Mouse (Mus musculus) cerebellum, adult 2 months (tissue): ENCODE data around the gene 4931428F04Rik. TPM values are rescaled to one million over a fixed set of nuclear protein-coding genes. Genes with fewer than 3 reads are reported as not detected.

ENCODE experiments used
- DNase-seq, 2 experiments: peaks; one replicate each; pipeline ENCODE4 v3.0.0; 2021
- H3K27ac ChIP-seq: fragments of 200-500 bp; 2 replicates; pipeline ENCODE4 v1.5.1; 2012; ENCODE audit warnings: low read length, control low read depth, inconsistent platforms; ENCODE audit not compliant: insufficient read depth
- H3K27me3 ChIP-seq: fragments of 200-500 bp; 2 replicates; pipeline ENCODE4 v1.6.1; 2012; ENCODE audit warnings: inconsistent platforms, mild to moderate bottlenecking, low read length, moderate library complexity; ENCODE audit not compliant: control insufficient read depth, insufficient read depth
- H3K4me1 ChIP-seq: fragments of 200-500 bp; 2 replicates; pipeline ENCODE4 v1.6.1; 2011; ENCODE audit warnings: low read length; ENCODE audit not compliant: control insufficient read depth, insufficient read depth
- H3K4me3 ChIP-seq: fragments of 200-500 bp; replicated peaks from 2 replicates; pipeline ENCODE3; 2011; ENCODE audit warnings: mild to moderate bottlenecking, low read depth, low read length, control low read depth; ENCODE audit not compliant: insufficient read depth
- CTCF ChIP-seq: fragments of 200-500 bp; IDR thresholded peaks from 2 replicates; pipeline ENCODE4 v1.5.1; 2011; ENCODE audit warnings: low read depth, mild to moderate bottlenecking, control low read depth, low read length, moderate library complexity, borderline replicate concordance; ENCODE audit not compliant: insufficient read depth
- POLR2A ChIP-seq: fragments of 200-500 bp; IDR thresholded peaks from 2 replicates; pipeline ENCODE4 v1.6.1; 2011; ENCODE audit warnings: low read length, control low read depth, borderline replicate concordance; ENCODE audit not compliant: insufficient read depth
- WGBS: fragments of 180-500 bp; shearing (Covaris S2); methylation state at CpG from one replicate; pipeline ENCODE4 v1.1.7; 2018; 5-methylcytosine and 5-hydroxymethylcytosine counted together
- polyA plus RNA-seq: library from polyadenylated mRNA; depleted of rRNA; stranded (reverse); fragments of >200 nt; gene quantifications from 2 replicates; pipeline ENCODE4 v1.2.3, GENCODE M21; 2012

Gene 4931428F04Rik
- polyA plus RNA-seq, 1 experiment: 25.1 TPM

DNA sequence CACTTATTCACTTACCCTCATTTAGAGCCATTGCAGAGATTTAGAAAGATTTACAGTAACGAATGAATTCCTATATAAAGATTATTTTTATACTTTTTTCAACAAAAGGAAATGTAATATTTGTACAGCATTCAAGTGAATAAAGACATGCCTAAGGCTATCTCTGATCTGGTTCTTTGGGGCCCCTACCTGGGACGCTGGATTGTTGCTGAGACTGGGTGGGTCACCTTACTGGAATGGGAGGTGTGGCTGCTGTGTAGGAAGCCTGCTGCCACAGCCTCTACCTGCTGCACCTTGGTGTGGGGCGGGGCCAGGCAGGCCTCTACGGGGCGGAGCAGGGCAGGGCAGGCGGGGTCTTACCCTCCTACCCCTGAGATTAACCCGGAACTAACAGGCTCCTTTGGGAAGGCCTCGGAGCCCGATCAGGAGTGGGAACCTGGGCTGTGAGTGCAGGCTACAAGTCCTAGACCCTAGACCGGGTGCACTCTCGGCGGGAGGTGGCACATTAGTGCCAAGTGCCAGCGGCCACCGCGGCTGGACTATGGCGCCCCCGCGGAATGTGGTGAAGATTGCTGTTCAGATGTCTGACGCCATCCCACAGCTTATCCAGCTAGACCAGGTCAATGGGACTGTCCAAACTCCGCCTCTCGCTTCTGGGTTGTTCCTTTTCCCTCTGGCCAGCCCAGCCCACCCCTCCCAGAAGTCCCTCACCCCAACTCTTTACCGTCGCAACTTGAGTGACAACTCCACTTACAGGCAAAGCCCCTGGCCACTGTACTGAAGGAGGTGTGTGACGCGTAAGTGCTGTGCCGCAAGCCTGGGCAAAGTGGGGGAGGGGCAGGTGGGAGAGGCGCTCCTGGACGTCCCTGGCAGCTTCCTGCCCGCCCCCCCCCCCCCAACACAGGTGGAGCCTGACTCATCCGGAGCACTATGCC, 15.8 kb upstream of the 4931428F04Rik start, which contains the start of gene Elmo3:
TSS of gene Elmo3 (plus strand) at position 391 of the 935 bp plus-strand sequence.
- peak; percentile 79 to 84 for DNase-seq

DNA sequence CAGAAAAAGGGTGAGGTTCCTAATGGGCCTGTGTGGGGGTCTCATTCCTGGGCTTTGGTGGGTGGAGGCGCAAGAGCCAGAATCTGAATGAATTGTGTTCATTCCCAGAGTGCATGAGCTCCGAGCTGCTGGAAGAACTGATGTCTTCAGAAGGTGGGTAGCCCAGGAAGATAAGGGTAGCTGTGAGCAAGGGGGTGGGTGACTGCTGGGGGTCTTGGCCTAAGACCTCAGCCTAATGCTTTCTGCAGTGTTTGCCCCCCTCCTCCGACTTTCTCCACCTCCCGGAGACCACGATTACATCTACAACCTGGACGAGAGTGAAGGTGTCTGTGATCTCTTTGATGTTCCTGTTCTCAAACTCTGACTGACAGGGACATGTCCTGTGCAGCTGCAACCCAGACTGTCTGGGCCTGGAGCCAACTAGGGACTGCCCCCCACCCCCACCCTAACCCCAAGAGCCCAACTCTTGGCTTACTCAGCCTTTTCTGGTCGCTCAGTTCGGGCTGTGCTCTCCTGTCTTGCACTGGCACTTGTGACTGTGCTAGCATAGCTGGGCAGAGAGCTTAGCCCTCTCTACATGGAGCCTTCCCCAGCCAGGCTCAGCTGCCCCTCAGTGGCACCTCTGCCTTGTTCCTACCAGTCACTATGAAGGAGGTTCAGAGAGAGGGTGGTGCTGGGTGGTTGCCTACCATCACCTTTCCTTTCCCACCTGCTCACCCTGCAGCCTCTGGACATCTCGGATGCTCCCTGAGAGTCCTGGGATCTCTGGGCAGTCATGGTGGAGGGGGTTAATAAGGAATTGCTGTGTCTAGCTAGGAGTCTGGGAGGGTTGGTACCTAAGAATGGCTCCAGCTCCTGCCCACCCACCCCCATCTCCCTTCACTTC, 14.9 kb upstream of the 4931428F04Rik start:
- WGBS: 38% methylated on average over 9 of the region's 9 CpGs
- peak overlapping the region; percentile 56 for H3K27ac ChIP-seq

More for the DNA sequence above, 15.8 kb upstream of the 4931428F04Rik start, which contains the start of gene Elmo3:
- H3K27me3 ChIP-seq: no peaks in the 10 kb centered on the region
- TF ChIP-seq POLR2A: no peak; the same call in 1 of the 2 replicates
- TF ChIP-seq CTCF: no peak; the same call in 1 of the 2 replicates
- H3K4me3 ChIP-seq: peak within 1 kb of the TSS; percentile 58
- peak within 1 kb of the TSS; percentile 88 for H3K27ac ChIP-seq
- peaks cover 53% of the 10 kb centered on the region for H3K4me1 ChIP-seq
- 7% methylated on average over 27 of the region's 30 CpGs for WGBS

DNA sequence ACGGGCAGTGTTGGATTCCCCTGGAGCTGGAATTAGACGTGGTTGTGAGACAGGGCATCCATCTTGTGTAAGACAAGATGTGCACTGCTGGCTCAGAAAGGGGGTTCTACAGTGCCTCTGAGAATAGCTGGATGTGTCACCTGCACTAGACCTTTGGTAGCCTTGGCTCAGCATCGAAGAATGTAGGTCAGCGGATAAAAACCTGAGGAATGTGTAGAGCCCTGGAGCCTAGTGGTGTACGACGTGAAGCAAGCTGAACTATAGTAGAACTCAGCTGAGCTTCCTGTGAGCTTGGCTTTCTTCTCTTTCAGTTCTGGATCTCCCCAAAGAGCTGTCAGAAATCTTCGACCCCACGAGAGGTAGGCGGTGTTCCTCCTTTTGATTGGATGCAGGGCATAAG, 14.2 kb upstream of the 4931428F04Rik start:
- DNase-seq: peak in 1 of 2 experiments; percentile 20
- no peak overlapping the region for H3K27ac ChIP-seq
- WGBS: 66% methylated on average over 9 of the region's 9 CpGs
- TF ChIP-seq CTCF (no peak), POLR2A (no peak)
- H3K4me1 ChIP-seq: peaks cover 41% of the 10 kb centered on the region
- no peaks in the 10 kb centered on the region for H3K27me3 ChIP-seq
- no peak overlapping the region for H3K4me3 ChIP-seq

More for the DNA sequence above, 14.9 kb upstream of the 4931428F04Rik start:
- no peak overlapping the region for H3K4me3 ChIP-seq
- no peak for DNase-seq
- peaks cover 44% of the 10 kb centered on the region for H3K4me1 ChIP-seq
- H3K27me3 ChIP-seq: no peaks in the 10 kb centered on the region
- TF ChIP-seq POLR2A: no peak
- no peak for TF ChIP-seq CTCF

- WGBS: 70% methylated on average over 8 of the region's 8 CpGs
- peaks cover 41% of the 10 kb centered on the region for H3K4me1 ChIP-seq
- DNase-seq: no peak
- no peaks in the 10 kb centered on the region for H3K27me3 ChIP-seq
- H3K27ac ChIP-seq: no peak overlapping the region
- no peak overlapping the region for H3K4me3 ChIP-seq
- no peak for TF ChIP-seq CTCF
- no peak for TF ChIP-seq POLR2A
Measured at GRCm38 (mm10) chr8:105303396-105303795, 13.7 kb upstream of the 4931428F04Rik start.

- TF ChIP-seq CTCF (no peak), POLR2A (no peak)
- H3K27me3 ChIP-seq: no peaks in the 10 kb centered on the region
- WGBS: 94% methylated on average over 8 of the region's 8 CpGs
- no peak overlapping the region for H3K4me3 ChIP-seq
- no peak for DNase-seq
- H3K4me1 ChIP-seq: peaks cover 24% of the 10 kb centered on the region
- H3K27ac ChIP-seq: no peak overlapping the region
Measured at GRCm38 (mm10) chr8:105299962-105300361, 10.3 kb upstream of the 4931428F04Rik start.

GRCm38 (mm10) chr8:105298351-105299252, 8.9 kb upstream of the 4931428F04Rik start:
- Histone ChIP-seq H3K4me1 (peaks cover 24% of the 10 kb centered on the region), H3K27ac (no peak overlapping the region), H3K27me3 (no peaks in the 10 kb centered on the region), H3K4me3 (peak overlapping the region; percentile 92)
- WGBS: 29% methylated on average over 18 of the region's 18 CpGs
- DNase-seq: no peak
- TF ChIP-seq POLR2A (no peak), CTCF (no peak)
